Mouse (Mus musculus): ENCODE measurements around the gene Cenpb.

GRCm38 (mm10) chr2:131189521-131190309 is 9.8 kb upstream of the Cenpb start:
- TF ChIP-seq EP300 (IDR thresholded peaks at IDR 0.05; ENCODE audit: low read depth) (no peak), CTCF (IDR thresholded peaks at IDR 0.05; ENCODE audit: low read depth) (no peak)

All from heart, postnatal 0 days (tissue).